Mouse (Mus musculus): ENCODE measurements around the gene Pank4. TPM values are rescaled to one million over a fixed set of nuclear protein-coding genes. Genes with fewer than 3 reads are reported as not detected.

The Pank4 gene
- polyA plus RNA-seq, 1 experiment from 2014 or later: 48.0 TPM

GRCm38 (mm10) chr4:154946319-154946718 lies 17.6 kb upstream of the Pank4 start:
- peak overlapping the region; percentile 27; the same call in 1 of the 2 replicates for H3K9ac ChIP-seq
- peak; percentile 86 for ATAC-seq (ENCODE audit: borderline replicate concordance, extremely low read depth, low FRiP score, low TSS enrichment)
- no peaks in the 10 kb centered on the region for H3K9me3 ChIP-seq
- H3K4me2 ChIP-seq: peak overlapping the region; percentile 61
- no peaks in the 10 kb centered on the region for H3K36me3 ChIP-seq
- peak overlapping the region; percentile 26 for H3K4me3 ChIP-seq
- H3K27me3 ChIP-seq: peaks cover 30% of the 10 kb centered on the region
- H3K4me1 ChIP-seq: peaks cover 16% of the 10 kb centered on the region
- H3K27ac ChIP-seq: no peak overlapping the region
- WGBS: 4% methylated on average over 8 of the region's 8 CpGs

DNA sequence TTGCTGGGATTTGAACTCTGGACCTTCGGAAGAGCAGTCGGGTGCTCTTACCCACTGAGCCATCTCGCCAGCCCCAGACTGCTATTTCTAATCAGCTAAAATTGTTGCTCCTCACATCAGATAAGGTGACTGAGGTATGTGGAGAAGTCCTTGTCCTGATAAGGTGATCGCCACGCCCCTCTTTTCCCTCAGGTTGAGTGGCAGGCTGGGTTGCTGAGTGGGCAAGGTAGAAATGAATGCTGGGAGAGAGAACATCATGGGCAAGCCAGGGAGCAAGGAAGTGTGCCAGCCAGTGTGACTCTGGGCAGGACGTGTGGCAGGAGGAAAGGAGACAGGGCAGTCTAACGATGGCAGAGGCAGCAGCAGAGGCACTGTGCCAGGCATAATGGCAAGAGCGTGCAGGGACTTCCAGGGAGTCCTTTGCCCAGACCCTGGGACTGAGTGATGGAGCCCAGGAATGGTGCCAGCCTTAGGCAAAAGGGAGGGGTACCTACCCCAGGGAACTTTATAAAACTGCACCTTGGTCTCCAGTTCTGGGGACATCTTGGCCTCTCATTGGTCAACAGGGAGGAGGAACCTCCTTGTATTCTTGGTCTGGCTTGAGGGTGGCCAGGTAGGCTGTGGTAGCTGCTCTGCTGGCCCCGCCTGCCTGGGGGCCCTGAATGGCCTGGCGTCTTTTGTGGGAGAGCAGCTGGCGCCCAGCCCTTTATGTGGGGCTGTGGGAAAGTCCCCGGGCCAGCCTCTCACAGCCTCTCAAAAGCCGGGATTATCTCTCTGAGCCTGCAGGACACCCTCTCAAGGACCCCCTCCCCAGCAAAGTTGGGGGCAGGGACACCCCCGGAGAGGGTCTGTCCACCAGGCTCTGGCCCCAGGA lies 15.6 kb upstream of the Pank4 start:
- no peaks in the 10 kb centered on the region for H3K9me3 ChIP-seq
- no peak overlapping the region for H3K9ac ChIP-seq

GRCm38 (mm10) chr4:154948940-154949588 lies 14.9 kb upstream of the Pank4 start:
- peaks cover 20% of the 10 kb centered on the region for H3K4me1 ChIP-seq
- 70% methylated on average over 6 of the region's 6 CpGs for WGBS
- H3K4me3 ChIP-seq: no peak overlapping the region
- no peaks in the 10 kb centered on the region for H3K36me3 ChIP-seq
- H3K27me3 ChIP-seq: peaks cover 57% of the 10 kb centered on the region
- ATAC-seq (ENCODE audit: borderline replicate concordance, extremely low read depth, low FRiP score, low TSS enrichment): no peak
- no peak overlapping the region; the same call in 1 of the 2 replicates for H3K27ac ChIP-seq
- no peak overlapping the region for H3K4me2 ChIP-seq
- H3K9me3 ChIP-seq: no peaks in the 10 kb centered on the region
- no peak overlapping the region for H3K9ac ChIP-seq

More for the DNA sequence above, 15.6 kb upstream of the Pank4 start:
- 32% methylated on average over 14 of the region's 14 CpGs for WGBS
- Histone ChIP-seq H3K4me2 (no peak overlapping the region), H3K27ac (peak overlapping the region; percentile 47; the same call in 1 of the 2 replicates), H3K36me3 (no peaks in the 10 kb centered on the region), H3K4me3 (no peak overlapping the region), H3K4me1 (peaks cover 20% of the 10 kb centered on the region), H3K27me3 (peaks cover 49% of the 10 kb centered on the region)
- no peak for ATAC-seq (ENCODE audit: borderline replicate concordance, extremely low read depth, low FRiP score, low TSS enrichment)

DNA sequence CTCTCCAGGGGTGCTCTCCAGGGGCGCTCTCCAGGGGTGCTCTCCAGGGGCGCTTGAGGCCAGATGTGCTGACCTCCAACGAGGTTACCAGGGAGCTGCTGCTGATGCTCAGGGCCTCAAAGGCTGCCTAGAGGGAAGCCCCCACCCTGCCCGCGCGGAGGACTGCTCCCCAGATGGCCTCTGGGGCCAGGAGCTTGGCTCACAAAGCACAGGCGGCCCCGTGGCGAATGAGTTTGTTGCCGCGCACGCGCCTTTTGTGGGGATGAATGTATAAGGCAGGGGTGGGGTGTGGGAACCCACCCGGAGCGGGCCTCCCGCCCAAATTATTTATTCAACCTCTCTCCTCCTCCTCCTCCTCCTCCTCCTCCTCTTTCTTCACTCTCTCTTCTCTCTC lies 14.3 kb upstream of the Pank4 start:
- no peak overlapping the region for H3K4me2 ChIP-seq
- H3K4me1 ChIP-seq: peaks cover 20% of the 10 kb centered on the region
- no peak for ATAC-seq (ENCODE audit: borderline replicate concordance, extremely low read depth, low FRiP score, low TSS enrichment)
- 11% methylated on average over 16 of the region's 16 CpGs for WGBS
- no peak overlapping the region for H3K27ac ChIP-seq
- no peak overlapping the region for H3K4me3 ChIP-seq
- H3K9ac ChIP-seq: no peak overlapping the region
- H3K36me3 ChIP-seq: no peaks in the 10 kb centered on the region
- H3K27me3 ChIP-seq: peaks cover 62% of the 10 kb centered on the region
- no peaks in the 10 kb centered on the region for H3K9me3 ChIP-seq

DNA sequence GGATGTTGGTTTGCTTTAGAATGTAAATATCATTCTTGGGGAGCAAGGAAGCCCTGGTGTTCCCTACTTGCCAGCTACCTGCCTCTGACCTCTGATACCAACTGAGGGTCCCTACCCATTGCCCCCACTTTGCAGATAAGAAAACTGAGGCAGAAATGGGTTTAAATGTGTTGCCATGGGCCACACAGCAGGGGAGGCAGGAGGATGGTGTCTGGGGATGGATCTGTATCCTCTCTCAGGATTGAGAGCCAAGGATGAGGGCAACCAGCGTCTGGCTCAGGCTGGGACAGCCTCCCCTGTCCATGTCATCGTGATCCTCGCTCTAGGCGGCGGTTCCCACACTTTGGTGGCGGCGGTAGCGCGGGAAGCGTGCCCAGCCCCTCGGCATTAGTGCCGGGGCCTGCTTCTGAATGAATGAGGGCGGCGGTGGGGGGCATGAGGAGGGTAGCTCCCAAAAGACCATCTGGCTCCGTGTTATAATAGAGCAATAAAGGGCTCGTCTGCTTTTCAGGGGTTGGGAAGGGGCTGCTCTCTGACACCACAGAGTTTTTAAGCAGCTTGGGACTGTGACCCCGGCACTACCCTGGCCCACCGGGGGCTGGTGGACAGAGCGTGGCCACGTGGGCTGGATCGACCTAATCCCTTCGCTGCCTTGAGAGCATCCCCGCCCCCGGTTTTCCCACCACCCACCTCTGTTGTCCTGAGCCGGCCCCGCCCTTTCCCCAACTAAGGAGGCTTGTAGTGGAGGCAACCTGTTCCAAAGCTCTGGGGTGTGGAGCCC lies 11.3 kb upstream of the Pank4 start:
- H3K27me3 ChIP-seq: peaks cover 90% of the 10 kb centered on the region
- H3K4me1 ChIP-seq: peaks cover 16% of the 10 kb centered on the region
- no peak overlapping the region for H3K27ac ChIP-seq
- H3K4me3 ChIP-seq: no peak overlapping the region
- H3K9me3 ChIP-seq: no peaks in the 10 kb centered on the region
- no peak overlapping the region for H3K9ac ChIP-seq
- no peak overlapping the region for H3K4me2 ChIP-seq
- no peak for ATAC-seq (ENCODE audit: borderline replicate concordance, extremely low read depth, low FRiP score, low TSS enrichment)
- WGBS: 3% methylated on average over 26 of the region's 26 CpGs
- H3K36me3 ChIP-seq: no peaks in the 10 kb centered on the region

DNA sequence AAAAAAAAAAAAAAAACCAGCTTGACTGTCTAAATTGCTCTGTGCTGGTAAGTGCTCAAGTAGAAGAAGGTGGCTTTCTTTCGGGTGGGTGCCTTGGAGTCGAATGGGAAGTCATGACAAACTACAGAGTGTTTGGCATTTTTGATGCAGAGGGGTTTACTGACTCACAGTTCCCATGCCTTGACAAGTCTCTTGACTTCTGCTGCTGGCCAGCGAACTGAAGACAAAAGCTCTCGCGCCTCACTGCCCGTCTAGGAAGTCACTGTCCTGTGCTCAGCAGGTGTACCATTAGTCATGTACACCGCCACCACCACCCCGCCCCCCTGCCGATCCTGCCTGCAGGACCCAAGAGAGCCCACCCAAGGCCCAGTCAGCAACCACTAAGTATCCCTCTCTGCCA lies 7.3 kb upstream of the Pank4 start:
- no peak overlapping the region for H3K27ac ChIP-seq
- H3K36me3 ChIP-seq: no peaks in the 10 kb centered on the region
- WGBS: 45% methylated on average over 9 of the region's 9 CpGs
- peaks cover 97% of the 10 kb centered on the region for H3K27me3 ChIP-seq
- H3K4me3 ChIP-seq: no peak overlapping the region
- H3K4me1 ChIP-seq: peaks cover 33% of the 10 kb centered on the region
- no peak overlapping the region for H3K4me2 ChIP-seq
- ATAC-seq (ENCODE audit: borderline replicate concordance, extremely low read depth, low FRiP score, low TSS enrichment): no peak
- H3K9ac ChIP-seq: no peak overlapping the region
- H3K9me3 ChIP-seq: no peaks in the 10 kb centered on the region

GRCm38 (mm10) chr4:154957289-154957993 lies 6.5 kb upstream of the Pank4 start:
- Histone ChIP-seq H3K4me3 (no peak overlapping the region), H3K4me2 (no peak overlapping the region), H3K4me1 (peaks cover 41% of the 10 kb centered on the region), H3K36me3 (no peaks in the 10 kb centered on the region), H3K9me3 (no peaks in the 10 kb centered on the region), H3K27me3 (peaks cover 97% of the 10 kb centered on the region), H3K27ac (no peak overlapping the region), H3K9ac (no peak overlapping the region)
- 41% methylated on average over 13 of the region's 13 CpGs for WGBS
- ATAC-seq (ENCODE audit: borderline replicate concordance, extremely low read depth, low FRiP score, low TSS enrichment): no peak

- Histone ChIP-seq H3K9me3 (no peaks in the 10 kb centered on the region), H3K4me1 (peaks cover 44% of the 10 kb centered on the region), H3K9ac (no peak overlapping the region), H3K4me3 (peak overlapping the region; percentile 2; the same call in 1 of the 2 replicates), H3K27me3 (peaks cover 97% of the 10 kb centered on the region), H3K27ac (no peak overlapping the region), H3K36me3 (no peaks in the 10 kb centered on the region), H3K4me2 (peak overlapping the region; percentile 49)
- ATAC-seq (ENCODE audit: borderline replicate concordance, extremely low read depth, low FRiP score, low TSS enrichment): peak; percentile 32; the same call in 1 of the 2 replicates
- WGBS: 1% methylated on average over 15 of the region's 15 CpGs
Measured at GRCm38 (mm10) chr4:154958171-154958570, 5.8 kb upstream of the Pank4 start.

- Histone ChIP-seq H3K27me3 (peaks cover 97% of the 10 kb centered on the region), H3K9me3 (no peaks in the 10 kb centered on the region), H3K27ac (no peak overlapping the region), H3K36me3 (no peaks in the 10 kb centered on the region), H3K4me2 (peak overlapping the region; percentile 49), H3K4me1 (peaks cover 48% of the 10 kb centered on the region), H3K4me3 (no peak overlapping the region), H3K9ac (no peak overlapping the region)
- 20% methylated on average over 8 of the region's 8 CpGs for WGBS
- no peak for ATAC-seq (ENCODE audit: borderline replicate concordance, extremely low read depth, low FRiP score, low TSS enrichment)
Measured at GRCm38 (mm10) chr4:154958621-154959020, 5.3 kb upstream of the Pank4 start.

GRCm38 (mm10) chr4:154960021-154960689 lies 3.8 kb upstream of the Pank4 start:
- peaks cover 81% of the 10 kb centered on the region for H3K27me3 ChIP-seq
- H3K4me1 ChIP-seq: peaks cover 54% of the 10 kb centered on the region
- ATAC-seq (ENCODE audit: borderline replicate concordance, extremely low read depth, low FRiP score, low TSS enrichment): no peak
- H3K9me3 ChIP-seq: no peaks in the 10 kb centered on the region
- peak overlapping the region; percentile 36 for H3K4me3 ChIP-seq
- H3K36me3 ChIP-seq: no peaks in the 10 kb centered on the region
- peak overlapping the region; percentile 69 for H3K4me2 ChIP-seq
- 24% methylated on average over 20 of the region's 20 CpGs for WGBS
- no peak overlapping the region for H3K9ac ChIP-seq
- no peak overlapping the region for H3K27ac ChIP-seq

All from lung, embryonic 15.5 days (tissue).